ENCODE assay signal across 15 mouse cellular contexts in genomic region chr4:148823281-148823680, GRCm38 (mm10). TPM values are rescaled to one million over a fixed set of nuclear protein-coding genes. Genes with fewer than 3 reads are reported as not detected.
A peak's percentile ranks its signal among the peaks of the same experiment; 100 is the strongest.
DNase-seq lines count a peak whose midpoint lies in the region; TF ChIP-seq lines count a peak whose summit lies in the region.
"Had no signal": no experiment of that assay in that cellular context is flagged by ENCODE, and none has a peak within 500 bp of the region (broad histone marks: within the 10 kb centered on the region; RNA-seq: fewer than 3 reads in every experiment).

No protein-coding gene starts in this region.

- no peak for DNase-seq in gastrocnemius, adult 2 months
- no peak for DNase-seq in gastrocnemius, postnatal 10 days
- DNase-seq in heart, postnatal 4 days, result peak; percentile 47
- DNase-seq in heart, adult 9 months (ENCODE audit: low spot score in 2 of 2), result no peak
- DNase-seq in retina, postnatal 1 day, result peak; percentile 61
- DNase-seq in retina, embryonic 14.5 days (ENCODE audit: low spot score), result no peak
- DNase-seq in left cerebral cortex, adult 18-20 months (ENCODE audit: low spot score in 2 of 2), result no peak
- DNase-seq: adrenal gland, adult 2 months; adrenal gland, postnatal 25 days; cerebellum, adult 2 months; gastrocnemius, postnatal 14 days; kidney, adult 11 months had no signal

- peak overlapping the region; percentile 49 for H3K27ac ChIP-seq in gastrocnemius, adult 2 months
- H3K27ac ChIP-seq: forebrain, embryonic 13.5 days; hindbrain, embryonic 13.5 days; hindbrain, postnatal 0 days had no signal

- no peak for TF ChIP-seq CTCF in gastrocnemius, adult 2 months (IDR thresholded peaks at IDR 0.05)

- intact Hi-C loops in gastrocnemius, adult 2 months (cut with DNase I), result no loop called here

- H3K4me3 ChIP-seq in gastrocnemius, adult 2 months, result no peak overlapping the region
- H3K4me3 ChIP-seq: forebrain, embryonic 13.5 days; hindbrain, embryonic 13.5 days had no signal

RNA-seq across cellular contexts. Expression of gene Casz1, which starts 19.1 kb away (rescaled TPM):
- total RNA-seq in gastrocnemius, adult 2 months (2021), result 10 to 100 TPM; 31.2 to 41.3 TPM
- 10 to 100 TPM; 39.3 to 42.0 TPM for total RNA-seq in gastrocnemius, postnatal 10 days (2021)
- 10 to 100 TPM; 79.5 to 82.9 TPM for total RNA-seq in heart, postnatal 4 days (2021)
- 1 to 10 TPM; 1.2 to 1.4 TPM for total RNA-seq in left cerebral cortex, adult 18-20 months (2021)

Comparison
In these comparisons a context has a peak if more than half of its experiments do, and no peak if none do; other contexts are left out.
1. DNase-seq: peak in heart, postnatal 4 days (single experiment) and retina, postnatal 1 day (single experiment); none in gastrocnemius, adult 2 months (single experiment), gastrocnemius, postnatal 10 days (single experiment), heart, adult 9 months (0 of 2), retina, embryonic 14.5 days (single experiment) and left cerebral cortex, adult 18-20 months (0 of 2).
2. RNA of gene Casz1, which starts 19.1 kb away (total RNA-seq): 79.5 to 82.9 TPM in heart, postnatal 4 days, 39.3 to 42.0 TPM in gastrocnemius, postnatal 10 days and 31.2 to 41.3 TPM in gastrocnemius, adult 2 months; 1.2 to 1.4 TPM in left cerebral cortex, adult 18-20 months; every median in the first group is over 10 times any median in the second.